Mouse (Mus musculus): ENCODE results near the gene Mrpl22. TPM values are rescaled to one million over a fixed set of nuclear protein-coding genes. Genes with fewer than 3 reads are reported as not detected.
"Not testable (repeated sequence)": the region's sequence is repeated elsewhere in the genome, so short reads cannot be mapped to it uniquely, and the experiment has no call there.

Mrpl22 gene
- total RNA-seq, 2 experiments from 2014 or later = 30.8 to 33.4 TPM

- intact Hi-C loops (cut with DNase I) = loop anchor here (5.0 kb wide), 1 partner anchor 133 kb away; no protein-coding TSS in a partner anchor
- DNase-seq (ENCODE audit: low spot score in 2 of 2) = no peak
These were observed 1.8 kb upstream of the Mrpl22 start for GRCm38 (mm10) chr11:58169666-58170065.

DNA sequence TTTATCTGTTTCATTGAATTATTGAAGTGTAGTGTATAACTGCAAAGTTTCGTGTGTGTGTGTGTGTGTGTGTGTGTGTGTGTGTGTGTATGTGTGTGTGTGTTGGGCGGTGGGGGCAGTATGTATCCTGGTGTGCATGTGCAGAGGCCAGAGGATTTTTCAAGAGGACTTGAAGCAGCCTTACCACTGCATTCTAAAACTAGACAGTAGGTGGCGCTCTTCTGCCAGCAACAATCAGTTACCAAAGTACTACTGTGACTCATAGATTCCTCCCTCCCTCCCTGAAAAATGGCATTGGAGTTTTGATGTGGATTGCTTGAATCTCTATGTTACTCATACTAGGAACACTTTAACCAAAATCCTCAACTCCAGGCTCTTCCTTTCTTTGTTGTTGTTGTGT lies 8.1 kb downstream of the Mrpl22 start:
- intact Hi-C loops (cut with DNase I) = loop anchor here (2.0 kb wide), 1 partner anchor 45 kb away; no protein-coding TSS in a partner anchor

GRCm38 (mm10) chr11:58179986-58180385 lies 8.5 kb downstream of the Mrpl22 start:
- intact Hi-C loops (cut with DNase I) = loop anchor here (2.0 to 10.0 kb wide), 2 partner anchors 45 to 315 kb away; partner anchors contain the start of gene Olfr332
- not testable (repeated sequence) for DNase-seq (ENCODE audit: low spot score in 2 of 2)

More for the DNA sequence above, 8.1 kb downstream of the Mrpl22 start:
- peak; percentile 93 to 95 for DNase-seq (ENCODE audit: low spot score in 2 of 2)

- DNase-seq (ENCODE audit: low spot score in 2 of 2) = no peak
- intact Hi-C loops (cut with DNase I) = loop anchor here (10.0 kb wide), 1 partner anchor 314 kb away; the partner anchor contains the start of gene Olfr332
These were observed 9.3 kb downstream of the Mrpl22 start for GRCm38 (mm10) chr11:58180756-58181155.

DNA sequence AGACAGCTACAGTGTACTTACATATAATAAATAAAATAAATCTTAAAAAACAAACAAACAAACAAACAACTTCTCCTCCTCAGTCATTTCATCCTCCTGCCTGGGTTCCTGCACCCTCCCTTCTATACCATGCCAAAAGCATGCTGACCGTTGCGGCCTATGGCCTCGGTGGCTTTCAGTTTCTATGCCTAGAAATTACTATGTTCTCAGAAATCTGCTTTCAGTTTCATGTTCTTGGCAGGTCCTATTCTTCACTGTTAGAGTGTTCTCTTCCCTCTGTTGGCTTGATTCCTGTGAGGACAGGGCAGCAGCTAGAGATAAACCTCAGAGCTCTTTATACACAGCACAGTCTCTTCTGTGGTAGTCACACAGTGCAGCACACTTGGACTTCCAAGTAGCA lies 12.1 kb downstream of the Mrpl22 start:
- intact Hi-C loops (cut with DNase I) = loop anchor here (10.0 kb wide), 1 partner anchor 311 kb away; the partner anchor contains the start of gene Olfr332
- DNase-seq (ENCODE audit: low spot score in 2 of 2) = no peak

- no peak for DNase-seq (ENCODE audit: low spot score in 2 of 2)
- intact Hi-C loops (cut with DNase I) = loop anchor here (10.0 kb wide), 1 partner anchor 305 kb away; the partner anchor contains the start of gene Olfr332
These were observed 18.2 kb downstream of the Mrpl22 start for GRCm38 (mm10) chr11:58189675-58190074.

DNA sequence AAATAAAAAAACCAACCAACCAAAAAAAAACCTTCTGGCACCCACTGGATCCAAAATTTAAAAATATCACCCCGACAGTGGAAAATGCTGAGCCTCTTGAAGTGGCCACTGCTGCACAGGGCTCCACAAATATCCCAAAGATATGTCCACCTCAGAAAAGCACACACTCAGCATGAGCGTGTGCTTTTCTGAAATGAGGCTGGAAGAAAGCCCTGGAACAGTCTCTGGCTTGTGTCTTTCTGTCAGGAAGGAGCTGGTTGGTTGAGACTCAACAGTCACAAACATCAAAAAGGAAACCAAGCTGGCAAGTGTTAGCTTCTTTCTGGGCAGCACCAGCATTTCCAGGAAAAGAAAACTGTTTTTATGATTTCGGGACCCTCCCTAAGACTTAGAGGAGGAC lies 21.9 kb downstream of the Mrpl22 start:
- intact Hi-C loops (cut with DNase I) = no loop called here
- peak; percentile 18 to 40 for DNase-seq (ENCODE audit: low spot score in 2 of 2)

GRCm38 (mm10) chr11:58193860-58194520 lies 22.5 kb downstream of the Mrpl22 start:
- no peak for DNase-seq (ENCODE audit: low spot score in 2 of 2)
- intact Hi-C loops (cut with DNase I) = no loop called here

GRCm38 (mm10) chr11:58198663-58199062 lies 27.2 kb downstream of the Mrpl22 start:
- DNase-seq (ENCODE audit: low spot score in 2 of 2) = no peak
- intact Hi-C loops (cut with DNase I) = no loop called here

DNA sequence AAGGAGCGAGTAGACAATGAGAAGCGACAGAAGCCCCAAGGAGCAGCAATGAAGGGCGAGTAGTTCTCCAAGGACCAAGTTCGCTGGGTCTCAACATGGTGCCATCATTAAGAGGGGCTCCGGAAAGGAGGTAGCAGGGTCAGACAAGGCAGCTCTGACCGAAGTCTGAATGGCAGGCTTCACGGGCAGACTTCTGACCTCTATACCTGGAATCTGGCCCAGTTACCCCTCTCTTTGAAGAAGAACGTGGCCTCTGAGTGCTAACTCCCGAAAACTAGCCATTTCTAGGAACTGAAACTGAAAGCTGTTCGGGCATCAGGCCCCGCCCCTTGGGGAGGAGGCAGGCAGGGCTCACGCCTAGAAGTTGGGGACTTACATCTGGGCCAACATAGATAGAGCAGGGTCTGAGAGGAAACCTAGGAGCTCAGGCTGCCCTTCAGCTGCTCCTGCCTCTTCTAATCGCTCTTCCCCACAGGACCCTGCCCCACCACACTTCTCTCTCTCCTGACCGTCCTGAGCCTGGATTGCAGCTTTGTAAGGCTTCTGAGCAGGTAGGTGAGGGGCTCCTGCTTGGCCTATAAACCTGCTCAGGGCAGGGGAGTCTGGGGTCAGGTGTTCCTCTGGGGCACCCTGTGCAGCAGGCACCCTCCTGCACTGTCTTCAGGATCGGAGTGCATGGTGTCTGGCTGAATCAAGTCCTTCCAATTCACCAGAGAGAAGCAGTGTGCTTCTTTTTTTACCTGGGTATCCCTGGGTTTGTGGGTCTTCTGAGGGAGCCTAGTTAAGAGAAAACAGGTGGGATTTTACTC lies 28.0 kb downstream of the Mrpl22 start, which contains the start of the genes Igtp and Irgm2:
Gene Igtp (plus strand): TSS at position 328 of the 809 bp plus-strand sequence.
Gene Irgm2 (plus strand): TSS at position 390 of the 809 bp plus-strand sequence.
- DNase-seq (ENCODE audit: low spot score in 2 of 2) = peak; percentile 49
- intact Hi-C loops (cut with DNase I) = not testable (repeated sequence)

DNA sequence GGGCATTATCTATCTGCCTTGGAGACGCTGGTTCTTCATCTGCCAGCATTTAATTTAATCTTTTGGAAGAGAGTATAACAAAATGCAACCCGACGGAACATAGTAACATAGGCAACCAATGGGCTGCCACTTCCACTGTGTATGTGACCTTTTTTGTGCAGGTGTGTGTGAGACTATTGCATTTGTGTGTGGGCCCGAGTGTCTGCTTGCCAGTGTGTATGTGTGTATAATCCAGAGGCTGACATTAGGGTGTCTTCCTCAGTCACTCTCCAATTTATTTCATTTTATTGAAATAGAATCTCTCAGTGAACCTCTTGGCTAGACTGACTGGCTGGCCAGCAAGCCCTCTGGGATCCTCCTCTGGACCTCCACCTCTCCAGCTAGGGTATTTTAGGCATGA lies 28.8 kb downstream of the Mrpl22 start:
- no peak for DNase-seq (ENCODE audit: low spot score in 2 of 2)
- intact Hi-C loops (cut with DNase I) = no loop called here

- intact Hi-C loops (cut with DNase I) = no loop called here
These were observed 29.6 kb downstream of the Mrpl22 start for GRCm38 (mm10) chr11:58201052-58201451.

GRCm38 (mm10) chr11:58210321-58210886 lies 38.9 kb downstream of the Mrpl22 start:
- intact Hi-C loops (cut with DNase I) = no loop called here
- DNase-seq (ENCODE audit: low spot score in 2 of 2) = no peak

More at GRCm38 (mm10) chr11:58201052-58201451, 29.6 kb downstream of the Mrpl22 start:
- DNase-seq (ENCODE audit: low spot score in 2 of 2) = no peak

- intact Hi-C loops (cut with DNase I) = no loop called here
- DNase-seq (ENCODE audit: low spot score in 2 of 2) = no peak
These were observed 39.7 kb downstream of the Mrpl22 start for GRCm38 (mm10) chr11:58211062-58211681.

DNA sequence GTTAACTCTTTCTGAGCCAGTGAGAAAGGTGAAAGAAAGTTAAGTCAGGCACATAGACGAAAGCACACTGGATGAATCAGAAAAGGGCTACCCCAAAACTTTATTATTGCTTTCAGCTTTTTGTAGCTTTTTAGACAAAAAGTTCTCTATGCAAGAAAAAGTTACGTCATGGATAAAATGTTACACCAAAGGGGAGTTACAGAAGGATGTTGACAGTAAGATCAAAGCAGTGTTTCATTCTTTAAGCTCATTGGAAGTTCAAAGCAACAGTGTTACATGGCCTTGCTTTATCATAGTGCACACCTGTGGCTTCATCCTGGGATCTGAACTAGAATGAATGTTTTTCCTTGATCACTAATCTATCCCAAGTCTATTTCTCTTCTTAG lies 40.2 kb downstream of the Mrpl22 start:
- no peak for DNase-seq (ENCODE audit: low spot score in 2 of 2)
- intact Hi-C loops (cut with DNase I) = no loop called here

- DNase-seq (ENCODE audit: low spot score in 2 of 2) = no peak
- intact Hi-C loops (cut with DNase I) = no loop called here
These were observed 42.3 kb downstream of the Mrpl22 start for GRCm38 (mm10) chr11:58213673-58214342.

- peak; percentile 53 to 56 for DNase-seq (ENCODE audit: low spot score in 2 of 2)
- intact Hi-C loops (cut with DNase I) = no loop called here
These were observed 43.1 kb downstream of the Mrpl22 start for GRCm38 (mm10) chr11:58214391-58215048.

DNA sequence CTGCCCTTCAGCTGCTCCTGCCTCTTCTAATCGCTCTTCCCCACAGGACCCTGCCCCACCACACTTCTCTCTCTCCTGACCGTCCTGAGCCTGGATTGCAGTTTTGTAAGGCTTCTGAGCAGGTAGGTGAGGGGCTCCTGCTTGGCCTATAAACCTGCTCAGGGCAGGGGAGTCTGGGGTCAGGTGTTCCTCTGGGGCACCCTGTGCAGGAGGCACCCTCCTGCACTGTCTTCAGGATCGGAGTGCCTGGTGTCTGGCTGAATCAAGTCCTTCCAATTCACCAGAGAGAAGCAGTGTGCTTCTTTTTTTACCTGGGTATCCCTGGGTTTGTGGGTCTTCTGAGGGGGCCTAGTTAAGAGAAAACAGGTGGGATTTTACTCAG lies 43.6 kb downstream of the Mrpl22 start:
- intact Hi-C loops (cut with DNase I); DNase-seq (ENCODE audit: low spot score in 2 of 2): not testable (repeated sequence)
